Mouse (Mus musculus) stomach, embryonic 14.5 days (tissue): ENCODE data around the gene Mdm4. TPM values are rescaled to one million over a fixed set of nuclear protein-coding genes. Genes with fewer than 3 reads are reported as not detected.
"Not testable (repeated sequence)": the region's sequence is repeated elsewhere in the genome, so short reads cannot be mapped to it uniquely, and the experiment has no call there.

ENCODE experiments used
- ATAC-seq: fragments of 200-750 bp; cut with Nextera tagmentation; 2 replicates; pipeline ENCODE4 v1.8.0; 2017; ENCODE audit warnings: low read depth, moderate TSS enrichment; ENCODE audit not compliant: insufficient number of reproducible peaks, insufficient read depth, low FRiP score
- H3K27ac ChIP-seq: fragments of 300-500 bp; sonication (generic); 2 replicates; pipeline ENCODE4 v1.5.1; 2014; ENCODE audit warnings: mild to moderate bottlenecking, low read length, moderate library complexity, mixed read lengths
- H3K27me3 ChIP-seq: fragments of 300-500 bp; sonication (generic); 2 replicates; pipeline ENCODE4 v1.6.1; 2014; ENCODE audit warnings: low read length, control low read depth, mixed read lengths; ENCODE audit not compliant: control insufficient read depth, insufficient read depth
- H3K36me3 ChIP-seq: fragments of 300-500 bp; sonication (generic); 2 replicates; pipeline ENCODE4 v1.6.1; 2014; ENCODE audit warnings: mild to moderate bottlenecking, control low read depth, low read length, moderate library complexity, mixed read lengths; ENCODE audit not compliant: control insufficient read depth, insufficient read depth
- H3K4me1 ChIP-seq: fragments of 300-500 bp; sonication (generic); 2 replicates; pipeline ENCODE4 v1.6.1; 2014; ENCODE audit warnings: low read length, control low read depth, mixed read lengths; ENCODE audit not compliant: control insufficient read depth, insufficient read depth
- H3K4me2 ChIP-seq: fragments of 300-500 bp; sonication (generic); replicated peaks from 2 replicates; pipeline ENCODE4 v1.6.1; 2014; ENCODE audit warnings: low read depth, low read length, control low read depth
- H3K4me3 ChIP-seq: fragments of 300-500 bp; sonication (generic); 2 replicates; pipeline ENCODE4 v1.5.1; 2014; ENCODE audit warnings: low read depth, low read length, control low read depth
- H3K9ac ChIP-seq: fragments of 300-500 bp; sonication (generic); replicated peaks from 2 replicates; pipeline ENCODE4 v1.6.1; 2014; ENCODE audit warnings: low read depth, mild to moderate bottlenecking, control low read depth, low read length, moderate library complexity, mixed read lengths
- H3K9me3 ChIP-seq: fragments of 300-500 bp; sonication (generic); 2 replicates; pipeline ENCODE4 v1.6.1; 2016; ENCODE audit warnings: low read depth, low read length, control low read depth; ENCODE audit not compliant: control insufficient read depth
- WGBS: fragments of 180-500 bp; shearing (Covaris S2); extraction: QIAGEN DNeasy Blood & Tissue Kit; methylation state at CpG from one replicate; pipeline ENCODE4 v1.1.7; 2014; 5-methylcytosine and 5-hydroxymethylcytosine counted together
- polyA plus RNA-seq: library from polyadenylated mRNA; unstranded; fragments of >200 nt; fragmentation: Nextera tagmentation; extraction: Ambion mirVana; gene quantifications from 2 replicates; pipeline ENCODE4 v1.2.1, GENCODE M21; 2014

Mdm4 gene
- polyA plus RNA-seq, 1 experiment from 2014 or later = 71.6 TPM

DNA sequence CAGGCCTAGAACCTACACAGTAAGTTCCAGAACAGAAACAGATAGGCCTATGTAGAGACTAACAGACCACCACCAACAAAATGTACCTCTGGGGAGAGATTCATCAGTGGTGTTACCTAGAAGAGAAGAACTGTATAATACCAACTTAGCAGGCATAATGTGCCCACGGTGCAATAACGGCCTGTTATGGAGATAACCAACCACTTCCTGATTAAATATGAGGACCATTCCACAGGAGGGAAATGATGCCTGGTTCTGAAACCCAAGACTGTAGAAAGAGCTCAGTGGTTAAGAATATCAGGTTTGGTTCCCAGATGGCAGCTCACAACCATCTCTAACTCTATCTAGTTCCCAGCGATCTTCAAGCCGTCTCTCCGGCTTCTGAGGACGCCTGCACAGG lies 30.0 kb downstream of the Mdm4 start:
- H3K27me3 ChIP-seq = no peaks in the 10 kb centered on the region
- H3K4me1 ChIP-seq = no peaks in the 10 kb centered on the region
- no peaks in the 10 kb centered on the region for H3K9me3 ChIP-seq
- no peak overlapping the region for H3K4me3 ChIP-seq
- no peak overlapping the region for H3K9ac ChIP-seq
- no peak overlapping the region for H3K4me2 ChIP-seq
- H3K27ac ChIP-seq = no peak overlapping the region
- WGBS = 94% methylated on average over 6 of the region's 6 CpGs
- peaks cover 74% of the 10 kb centered on the region for H3K36me3 ChIP-seq
- no peak for ATAC-seq

GRCm38 (mm10) chr1:132991580-132991979 lies 38.8 kb downstream of the Mdm4 start:
- peaks cover 49% of the 10 kb centered on the region for H3K36me3 ChIP-seq
- H3K4me3 ChIP-seq = no peak overlapping the region
- no peaks in the 10 kb centered on the region for H3K4me1 ChIP-seq
- no peak overlapping the region for H3K27ac ChIP-seq
- ATAC-seq = no peak
- H3K4me2 ChIP-seq = no peak overlapping the region
- 88% methylated on average over 7 of the region's 7 CpGs for WGBS
- no peaks in the 10 kb centered on the region for H3K27me3 ChIP-seq
- no peaks in the 10 kb centered on the region for H3K9me3 ChIP-seq
- no peak overlapping the region for H3K9ac ChIP-seq

GRCm38 (mm10) chr1:132990733-132991132 lies 39.6 kb downstream of the Mdm4 start:
- H3K9me3 ChIP-seq = no peaks in the 10 kb centered on the region
- no peaks in the 10 kb centered on the region for H3K27me3 ChIP-seq
- no peak overlapping the region for H3K4me2 ChIP-seq
- 98% methylated on average over 3 of the region's 3 CpGs for WGBS
- no peak overlapping the region for H3K27ac ChIP-seq
- H3K4me1 ChIP-seq = no peaks in the 10 kb centered on the region
- H3K9ac ChIP-seq = no peak overlapping the region
- no peak for ATAC-seq
- no peak overlapping the region for H3K4me3 ChIP-seq
- H3K36me3 ChIP-seq = peaks cover 43% of the 10 kb centered on the region

DNA sequence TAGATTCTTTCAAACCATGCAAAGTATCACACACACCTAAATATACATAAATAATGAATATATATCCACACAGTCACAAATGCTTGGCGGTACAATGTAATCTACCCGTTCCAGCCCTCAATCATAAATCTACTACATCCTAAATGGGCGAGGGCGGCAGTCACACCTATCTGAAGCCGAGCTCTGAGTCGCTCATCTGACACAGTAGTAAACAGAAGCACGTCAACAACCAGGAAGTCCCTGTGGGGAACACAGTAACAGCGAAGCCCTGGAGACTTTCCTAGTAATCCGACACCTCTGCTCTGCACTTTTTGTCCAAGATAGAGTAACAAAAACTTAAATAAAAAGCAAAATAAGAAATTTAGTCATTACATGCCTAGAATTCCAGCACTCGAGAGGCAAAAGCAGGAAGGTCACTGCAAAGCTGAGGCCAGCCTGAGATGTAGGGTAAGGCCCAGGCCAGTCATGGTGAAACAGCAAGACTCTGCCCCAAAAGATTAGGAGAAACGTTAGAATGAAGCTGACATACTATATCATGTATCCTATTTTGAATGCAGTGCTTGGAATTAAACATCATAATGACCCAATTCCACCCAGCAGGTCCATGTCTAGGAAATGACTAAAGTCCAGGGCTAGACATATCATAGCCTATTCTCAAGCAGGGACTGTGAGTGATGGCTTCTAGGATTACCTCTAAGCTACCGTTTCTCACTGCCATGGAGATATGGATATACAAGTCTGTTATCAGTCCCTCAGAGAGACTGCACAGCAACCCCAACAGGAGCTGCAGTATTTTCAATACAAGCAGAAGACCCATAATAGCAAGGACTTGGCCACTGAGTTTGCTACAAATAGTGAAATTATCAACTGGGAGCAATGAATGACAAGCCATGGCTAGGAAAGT lies 41.6 kb downstream of the Mdm4 start:
- not testable (repeated sequence) for H3K9me3 ChIP-seq, H3K9ac ChIP-seq, H3K4me2 ChIP-seq, H3K27ac ChIP-seq, H3K4me3 ChIP-seq, H3K27me3 ChIP-seq, ATAC-seq, H3K4me1 ChIP-seq
- H3K36me3 ChIP-seq = peaks cover 45% of the 10 kb centered on the region
- 68% methylated on average over 12 of the region's 12 CpGs for WGBS

DNA sequence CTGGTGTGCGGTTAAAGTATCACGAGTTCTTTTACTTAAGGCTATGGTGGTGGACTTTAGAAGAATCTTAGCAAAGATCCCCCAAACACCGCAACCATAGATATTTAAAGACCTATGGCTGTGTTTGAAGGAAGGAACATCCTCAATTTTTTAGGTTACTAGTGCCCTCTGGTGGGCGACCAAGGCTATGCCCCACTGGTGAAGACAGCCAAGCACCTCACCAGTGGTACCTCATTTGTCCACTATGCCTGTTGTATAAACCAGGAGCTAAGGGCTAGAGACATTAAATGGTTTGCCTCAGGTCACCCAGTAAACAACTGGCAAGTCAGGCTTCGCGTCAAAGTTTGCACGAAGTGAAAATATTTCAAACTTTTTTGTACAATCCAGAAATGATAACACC lies 47.6 kb downstream of the Mdm4 start:
- 0 out of 2 replicates have a peak, but pooled peaks have one; percentile 33 for ATAC-seq
- 56% methylated on average over 7 of the region's 7 CpGs for WGBS
- no peak overlapping the region for H3K4me2 ChIP-seq
- no peaks in the 10 kb centered on the region for H3K4me1 ChIP-seq
- no peak overlapping the region for H3K27ac ChIP-seq
- peaks cover 29% of the 10 kb centered on the region for H3K36me3 ChIP-seq
- no peaks in the 10 kb centered on the region for H3K9me3 ChIP-seq
- no peaks in the 10 kb centered on the region for H3K27me3 ChIP-seq
- no peak overlapping the region for H3K9ac ChIP-seq
- no peak overlapping the region for H3K4me3 ChIP-seq

- Histone ChIP-seq H3K9ac (no peak overlapping the region), H3K4me2 (no peak overlapping the region), H3K4me1 (no peaks in the 10 kb centered on the region), H3K9me3 (no peaks in the 10 kb centered on the region), H3K4me3 (no peak overlapping the region), H3K27ac (no peak overlapping the region), H3K36me3 (peaks cover 29% of the 10 kb centered on the region), H3K27me3 (no peaks in the 10 kb centered on the region)
- WGBS = 89% methylated on average over 6 of the region's 6 CpGs
- no peak for ATAC-seq
Measured at GRCm38 (mm10) chr1:132981232-132981631, 49.1 kb downstream of the Mdm4 start.

DNA sequence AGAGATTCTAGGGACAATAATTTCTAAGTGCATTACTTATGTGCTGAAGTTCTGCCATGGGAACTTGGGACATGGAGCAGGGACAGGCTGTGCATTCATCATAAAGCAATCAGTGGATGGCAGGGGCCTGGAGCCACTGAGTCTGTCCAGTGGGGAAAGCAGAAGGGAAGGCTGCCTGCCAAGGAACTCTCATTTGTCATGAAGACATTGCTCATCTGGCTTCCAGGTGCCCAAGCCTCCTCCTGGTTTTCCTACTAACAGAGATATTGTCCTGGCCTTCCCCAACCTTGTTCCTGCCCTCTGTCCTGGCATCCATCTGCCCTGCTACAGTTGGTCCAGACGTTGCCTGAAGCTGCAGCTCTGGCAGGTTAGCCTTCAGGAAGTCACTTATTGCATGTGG lies 53.0 kb downstream of the Mdm4 start:
- Histone ChIP-seq H3K27me3 (no peaks in the 10 kb centered on the region), H3K4me1 (no peaks in the 10 kb centered on the region), H3K4me2 (no peak overlapping the region), H3K4me3 (no peak overlapping the region), H3K36me3 (peaks cover 6% of the 10 kb centered on the region; the same call in 1 of the 2 replicates), H3K27ac (no peak overlapping the region), H3K9ac (no peak overlapping the region), H3K9me3 (no peaks in the 10 kb centered on the region)
- no peak for ATAC-seq
- 58% methylated on average over 1 of the region's 1 CpGs for WGBS

DNA sequence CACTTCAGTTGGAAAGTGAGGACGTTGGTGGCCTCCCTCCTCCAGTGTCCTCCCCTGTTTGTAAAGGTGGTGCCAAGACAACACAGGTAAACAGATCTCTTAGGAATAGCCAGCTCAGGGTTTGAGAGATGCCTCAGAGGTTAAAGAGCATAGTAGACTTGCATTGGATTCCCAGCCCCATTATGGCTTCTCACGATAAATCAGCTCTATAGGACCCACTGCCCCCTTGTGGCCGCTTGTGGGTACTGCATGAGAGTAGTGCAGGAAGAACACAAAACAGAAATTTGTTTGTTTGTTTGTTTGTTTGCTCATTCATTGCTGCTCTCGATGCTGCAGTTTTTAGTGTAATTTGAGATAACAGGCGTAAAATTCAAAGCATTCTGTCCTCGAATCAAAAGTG lies 61.7 kb downstream of the Mdm4 start:
- ATAC-seq = no peak
- no peaks in the 10 kb centered on the region for H3K27me3 ChIP-seq
- no peaks in the 10 kb centered on the region for H3K9me3 ChIP-seq
- no peaks in the 10 kb centered on the region for H3K4me1 ChIP-seq
- H3K4me2 ChIP-seq = no peak overlapping the region
- no peak overlapping the region for H3K27ac ChIP-seq
- WGBS = 25% methylated on average over 6 of the region's 6 CpGs
- H3K9ac ChIP-seq = no peak overlapping the region
- H3K4me3 ChIP-seq = no peak overlapping the region
- H3K36me3 ChIP-seq = no peaks in the 10 kb centered on the region

- H3K27ac ChIP-seq = no peak overlapping the region
- H3K4me1 ChIP-seq = no peaks in the 10 kb centered on the region
- ATAC-seq = no peak
- no peak overlapping the region for H3K4me2 ChIP-seq
- H3K4me3 ChIP-seq = no peak overlapping the region
- H3K27me3 ChIP-seq = no peaks in the 10 kb centered on the region
- no peaks in the 10 kb centered on the region for H3K36me3 ChIP-seq
- 66% methylated on average over 4 of the region's 4 CpGs for WGBS
- no peak overlapping the region for H3K9ac ChIP-seq
- no peaks in the 10 kb centered on the region for H3K9me3 ChIP-seq
Measured at GRCm38 (mm10) chr1:132964691-132965090, 65.7 kb downstream of the Mdm4 start.
